In genomic region chr16:22585523-22585922, GRCm38 (mm10) we compare ENCODE assay signal across 25 mouse cellular contexts.
"Had no signal": no experiment of that assay in that cellular context is flagged by ENCODE, and none has a peak within 500 bp of the region (broad histone marks: within the 10 kb centered on the region; RNA-seq: fewer than 3 reads in every experiment).

No protein-coding gene starts in this region.

- H3K27me3 ChIP-seq: heart, embryonic 13.5 days; heart, embryonic 15.5 days; hindbrain, embryonic 12.5 days; intestine, embryonic 15.5 days; limb, embryonic 13.5 days; limb, embryonic 15.5 days; liver, embryonic 12.5 days had no signal

- H3K27ac ChIP-seq: gastrocnemius, adult 2 months; heart, adult 2 months; heart, embryonic 13.5 days; heart, embryonic 15.5 days; hindbrain, embryonic 10.5 days; hindbrain, embryonic 12.5 days; hindbrain, embryonic 14.5 days; intestine, embryonic 15.5 days; left cerebral cortex, adult 2 months; limb, embryonic 13.5 days; limb, embryonic 15.5 days; liver, embryonic 12.5 days; liver, embryonic 14.5 days had no signal

- H3K9ac ChIP-seq: heart, embryonic 13.5 days; heart, embryonic 15.5 days; hindbrain, embryonic 12.5 days; hindbrain, embryonic 14.5 days; intestine, embryonic 15.5 days; limb, embryonic 13.5 days; limb, embryonic 15.5 days; liver, embryonic 12.5 days; liver, embryonic 14.5 days had no signal

- ATAC-seq: hindbrain, embryonic 16.5 days; inflammation-experienced regulatory T-cells, adult 6 months; intestine, embryonic 15.5 days; intestine, postnatal 0 days; liver, embryonic 12.5 days had no signal

- H3K4me2 ChIP-seq: heart, embryonic 11.5 days; heart, embryonic 13.5 days; heart, embryonic 15.5 days; hindbrain, embryonic 12.5 days; hindbrain, embryonic 14.5 days; intestine, embryonic 15.5 days; limb, embryonic 13.5 days; limb, embryonic 15.5 days; liver, embryonic 12.5 days had no signal

- H3K4me1 ChIP-seq: hindbrain, embryonic 10.5 days; hindbrain, embryonic 12.5 days; intestine, embryonic 15.5 days; limb, embryonic 15.5 days; liver, embryonic 12.5 days had no signal

- DNase-seq: gastrocnemius, adult 2 months; gastrocnemius, postnatal 10 days; gastrocnemius, postnatal 25 days; heart, adult 2 months; heart, postnatal 14 days; heart, postnatal 4 days; kidney, adult 18-20 months; kidney, adult 8-10 months; kidney, postnatal 25 days; kidney, postnatal 4 days had no signal

- H3K9me3 ChIP-seq: heart, embryonic 13.5 days; heart, embryonic 15.5 days; hindbrain, embryonic 10.5 days; hindbrain, embryonic 12.5 days; intestine, embryonic 15.5 days; limb, embryonic 13.5 days; limb, embryonic 15.5 days; liver, embryonic 12.5 days had no signal

- H3K4me3 ChIP-seq: gastrocnemius, adult 2 months; heart, adult 2 months; heart, embryonic 13.5 days; heart, embryonic 15.5 days; hindbrain, embryonic 10.5 days; hindbrain, embryonic 12.5 days; intestine, embryonic 15.5 days; left cerebral cortex, adult 2 months; limb, embryonic 13.5 days; limb, embryonic 15.5 days; liver, embryonic 12.5 days had no signal

- H3K36me3 ChIP-seq: heart, embryonic 13.5 days; heart, embryonic 15.5 days; hindbrain, embryonic 10.5 days; hindbrain, embryonic 12.5 days; intestine, embryonic 15.5 days; limb, embryonic 13.5 days; limb, embryonic 15.5 days; liver, embryonic 12.5 days had no signal
